Mouse (Mus musculus) stomach, embryonic 15.5 days (tissue): ENCODE results near the gene Dennd6b. TPM values are rescaled to one million over a fixed set of nuclear protein-coding genes. Genes with fewer than 3 reads are reported as not detected.

Experiments used
- ATAC-seq: fragments of 200-750 bp; cut with Nextera tagmentation; 2 replicates; pipeline ENCODE4 v1.8.0; 2017; ENCODE audit warnings: low read depth, moderate number of reproducible peaks, moderate TSS enrichment; ENCODE audit not compliant: insufficient read depth, low FRiP score
- H3K27ac ChIP-seq: fragments of 300-500 bp; sonication (generic); 2 replicates; pipeline ENCODE4 v1.5.1; 2015; ENCODE audit warnings: mild to moderate bottlenecking, inconsistent platforms
- H3K27me3 ChIP-seq: fragments of 300-500 bp; sonication (generic); replicated peaks from 2 replicates; pipeline ENCODE4 v1.6.1; 2015; ENCODE audit warnings: inconsistent platforms
- H3K36me3 ChIP-seq: fragments of 300-500 bp; sonication (generic); 2 replicates; pipeline ENCODE4 v1.6.1; 2015; ENCODE audit warnings: inconsistent platforms
- H3K4me1 ChIP-seq: fragments of 300-500 bp; sonication (generic); 2 replicates; pipeline ENCODE4 v1.6.1; 2015; ENCODE audit warnings: inconsistent platforms
- H3K4me2 ChIP-seq: fragments of 300-500 bp; sonication (generic); 2 replicates; pipeline ENCODE4 v1.6.1; 2015; ENCODE audit warnings: mild to moderate bottlenecking, inconsistent platforms
- H3K4me3 ChIP-seq: fragments of 300-500 bp; sonication (generic); replicated peaks from 2 replicates; pipeline ENCODE4 v1.5.1; 2015; ENCODE audit warnings: inconsistent platforms
- H3K9ac ChIP-seq: fragments of 300-500 bp; sonication (generic); 2 replicates; pipeline ENCODE4 v1.6.1; 2015; ENCODE audit warnings: inconsistent platforms
- H3K9me3 ChIP-seq: fragments of 300-500 bp; sonication (generic); 2 replicates; pipeline ENCODE4 v1.6.1; 2016; ENCODE audit warnings: inconsistent platforms
- WGBS: fragments of 180-500 bp; shearing (Covaris S2); methylation state at CpG from one replicate; pipeline ENCODE4 v1.1.7; 2015; 5-methylcytosine and 5-hydroxymethylcytosine counted together
- polyA plus RNA-seq: library from polyadenylated mRNA; unstranded; fragments of >200 nt; fragmentation: Nextera tagmentation; extraction: Ambion mirVana; gene quantifications from 2 replicates; pipeline ENCODE4 v1.2.1, GENCODE M21; 2015

The Dennd6b gene
- polyA plus RNA-seq, 1 experiment from 2014 or later: 12.5 TPM

GRCm38 (mm10) chr15:89172276-89172935, 23.9 kb downstream of the Dennd6b start:
- WGBS: 45% methylated on average over 17 of the region's 17 CpGs

DNA sequence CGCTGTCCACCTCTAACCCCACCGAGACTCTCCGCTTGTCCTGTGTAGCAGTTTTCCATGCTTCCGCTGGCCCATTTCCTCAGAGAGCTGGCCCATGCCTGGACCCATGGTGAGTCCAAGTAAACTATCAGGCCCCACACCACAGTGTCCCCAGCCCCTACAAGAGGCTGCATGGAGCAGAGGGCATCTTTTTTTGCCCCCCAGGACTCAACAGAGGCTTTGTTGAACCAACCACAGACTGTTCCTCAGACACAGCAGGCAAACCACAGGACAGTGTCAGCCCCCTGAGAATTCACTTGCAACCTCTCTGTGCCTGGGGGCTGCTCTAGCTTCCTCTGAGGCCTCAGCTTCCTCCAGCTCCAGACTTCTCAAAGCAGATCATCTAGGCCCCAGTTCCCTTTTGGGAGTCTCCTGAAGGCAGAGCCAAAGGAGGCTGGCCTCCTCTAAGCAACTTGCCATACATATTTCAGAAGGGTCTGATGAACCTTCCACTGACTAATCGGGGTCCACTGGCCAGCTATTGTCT, 24.7 kb downstream of the Dennd6b start:
- Histone ChIP-seq H3K27ac (no peak overlapping the region), H3K4me2 (no peak overlapping the region), H3K27me3 (no peaks in the 10 kb centered on the region), H3K9me3 (no peaks in the 10 kb centered on the region), H3K36me3 (peaks cover 16% of the 10 kb centered on the region), H3K4me1 (peaks cover 78% of the 10 kb centered on the region), H3K4me3 (no peak overlapping the region), H3K9ac (no peak overlapping the region)
- 83% methylated on average over 5 of the region's 5 CpGs for WGBS
- ATAC-seq: no peak

More at GRCm38 (mm10) chr15:89172276-89172935, 23.9 kb downstream of the Dennd6b start:
- H3K4me3 ChIP-seq: peak overlapping the region; percentile 54
- H3K27ac ChIP-seq: peak overlapping the region; percentile 42; the same call in 1 of the 2 replicates
- H3K27me3 ChIP-seq: no peaks in the 10 kb centered on the region
- H3K4me1 ChIP-seq: peaks cover 86% of the 10 kb centered on the region
- peaks cover 8% of the 10 kb centered on the region for H3K36me3 ChIP-seq
- no peak overlapping the region for H3K9ac ChIP-seq
- peak overlapping the region; percentile 99 for H3K4me2 ChIP-seq
- H3K9me3 ChIP-seq: no peaks in the 10 kb centered on the region
- ATAC-seq: no peak

- WGBS: 32% methylated on average over 3 of the region's 3 CpGs
- H3K9me3 ChIP-seq: no peaks in the 10 kb centered on the region
- H3K4me1 ChIP-seq: peaks cover 64% of the 10 kb centered on the region
- ATAC-seq: no peak
- no peaks in the 10 kb centered on the region for H3K27me3 ChIP-seq
- H3K36me3 ChIP-seq: peaks cover 31% of the 10 kb centered on the region
- H3K27ac ChIP-seq: peak overlapping the region; percentile 74
- no peak overlapping the region for H3K9ac ChIP-seq
- no peak overlapping the region for H3K4me2 ChIP-seq
- no peak overlapping the region for H3K4me3 ChIP-seq
Measured at GRCm38 (mm10) chr15:89170102-89170501, 26.2 kb downstream of the Dennd6b start.

DNA sequence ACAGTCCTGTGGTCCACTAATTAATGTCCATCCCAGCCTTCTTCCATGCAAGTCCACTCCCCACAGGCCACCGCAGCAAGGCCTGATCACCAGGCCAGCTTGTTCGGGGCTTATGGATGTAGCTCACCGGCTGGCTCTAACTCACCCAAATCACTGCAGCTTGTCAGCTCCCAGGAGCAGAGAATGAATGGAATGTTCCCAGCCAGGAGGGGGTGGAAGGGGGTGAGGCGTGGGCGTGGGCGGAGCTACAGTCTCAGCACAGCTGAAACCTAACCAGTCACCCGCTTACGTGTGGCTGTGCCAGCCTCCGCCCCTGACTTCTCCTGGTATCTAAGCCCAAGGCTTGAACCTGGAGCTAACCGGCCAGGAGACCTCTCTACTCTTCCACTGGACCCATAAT, 26.9 kb downstream of the Dennd6b start:
- H3K9me3 ChIP-seq: no peaks in the 10 kb centered on the region
- peaks cover 57% of the 10 kb centered on the region for H3K4me1 ChIP-seq
- ATAC-seq: peak; percentile 77
- H3K9ac ChIP-seq: no peak overlapping the region
- H3K27ac ChIP-seq: peak overlapping the region; percentile 74
- H3K4me3 ChIP-seq: no peak overlapping the region
- H3K27me3 ChIP-seq: no peaks in the 10 kb centered on the region
- H3K36me3 ChIP-seq: peaks cover 37% of the 10 kb centered on the region
- peak overlapping the region; percentile 29 for H3K4me2 ChIP-seq
- WGBS: 13% methylated on average over 10 of the region's 10 CpGs

- Histone ChIP-seq H3K4me3 (no peak overlapping the region), H3K27ac (peak overlapping the region; percentile 74), H3K9me3 (no peaks in the 10 kb centered on the region), H3K36me3 (peaks cover 42% of the 10 kb centered on the region), H3K4me2 (peak overlapping the region; percentile 29), H3K27me3 (no peaks in the 10 kb centered on the region), H3K4me1 (peaks cover 52% of the 10 kb centered on the region), H3K9ac (no peak overlapping the region)
- 39% methylated on average over 10 of the region's 10 CpGs for WGBS
- ATAC-seq: no peak
Measured at GRCm38 (mm10) chr15:89168922-89169321, 27.4 kb downstream of the Dennd6b start.

DNA sequence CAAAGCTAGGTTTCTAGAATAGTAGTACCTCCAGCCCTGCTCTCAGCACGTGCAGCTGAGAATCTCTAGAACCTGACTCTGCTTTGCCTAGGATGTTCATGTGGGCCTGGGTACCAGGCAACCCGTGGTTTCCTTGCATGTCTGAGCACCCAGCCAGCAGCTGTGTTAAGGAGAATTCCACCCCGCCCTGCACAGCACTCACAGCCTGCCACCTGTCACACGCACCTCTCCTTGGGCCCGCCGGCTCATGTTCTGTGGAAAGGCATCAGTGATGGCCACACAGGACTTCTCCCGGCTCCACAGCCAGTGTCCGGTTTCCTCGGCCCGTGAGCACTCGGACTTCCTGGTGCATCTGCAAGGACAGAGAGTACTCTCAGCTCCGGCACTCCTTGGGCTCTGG, 30.8 kb downstream of the Dennd6b start:
- Histone ChIP-seq H3K9me3 (no peaks in the 10 kb centered on the region), H3K9ac (no peak overlapping the region), H3K27ac (no peak overlapping the region), H3K27me3 (no peaks in the 10 kb centered on the region), H3K36me3 (peaks cover 74% of the 10 kb centered on the region), H3K4me3 (no peak overlapping the region), H3K4me2 (no peak overlapping the region), H3K4me1 (peaks cover 21% of the 10 kb centered on the region)
- WGBS: 94% methylated on average over 12 of the region's 12 CpGs
- no peak for ATAC-seq

GRCm38 (mm10) chr15:89161397-89161796, 34.9 kb downstream of the Dennd6b start:
- Histone ChIP-seq H3K4me3 (no peak overlapping the region), H3K4me2 (no peak overlapping the region), H3K27me3 (no peaks in the 10 kb centered on the region), H3K27ac (no peak overlapping the region), H3K9ac (no peak overlapping the region), H3K36me3 (peaks cover 95% of the 10 kb centered on the region), H3K4me1 (0 out of 2 replicates have a peak, but pooled peaks cover 2% of the 10 kb centered on the region), H3K9me3 (no peaks in the 10 kb centered on the region)
- 0 out of 2 replicates have a peak, but pooled peaks have one; percentile 32 for ATAC-seq
- 65% methylated on average over 9 of the region's 9 CpGs for WGBS

DNA sequence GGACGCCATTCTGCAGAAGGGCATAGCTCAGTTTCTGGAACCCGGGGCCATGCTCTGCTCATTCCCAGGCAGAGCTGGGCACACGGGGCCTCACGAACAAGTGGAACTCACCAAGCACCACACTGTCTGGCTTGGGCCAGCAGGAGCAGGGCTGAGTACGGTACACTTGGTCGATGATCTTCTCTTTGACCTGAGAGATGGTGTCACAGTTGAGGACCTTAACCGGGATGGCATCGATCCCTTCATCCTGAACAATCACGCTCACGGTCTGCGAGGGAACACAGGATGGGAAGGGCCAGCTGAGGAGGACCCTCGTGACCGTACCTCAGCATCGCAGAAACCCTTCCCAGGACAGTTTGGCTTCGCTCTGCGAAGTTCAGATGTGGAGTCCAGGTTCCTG, 37.8 kb downstream of the Dennd6b start:
- H3K4me2 ChIP-seq: no peak overlapping the region
- H3K4me3 ChIP-seq: no peak overlapping the region
- ATAC-seq: no peak
- peaks cover 84% of the 10 kb centered on the region for H3K36me3 ChIP-seq
- H3K27ac ChIP-seq: no peak overlapping the region
- 0 out of 2 replicates have a peak, but pooled peaks cover 2% of the 10 kb centered on the region for H3K4me1 ChIP-seq
- no peaks in the 10 kb centered on the region for H3K9me3 ChIP-seq
- no peaks in the 10 kb centered on the region for H3K27me3 ChIP-seq
- WGBS: 94% methylated on average over 16 of the region's 16 CpGs
- no peak overlapping the region for H3K9ac ChIP-seq

DNA sequence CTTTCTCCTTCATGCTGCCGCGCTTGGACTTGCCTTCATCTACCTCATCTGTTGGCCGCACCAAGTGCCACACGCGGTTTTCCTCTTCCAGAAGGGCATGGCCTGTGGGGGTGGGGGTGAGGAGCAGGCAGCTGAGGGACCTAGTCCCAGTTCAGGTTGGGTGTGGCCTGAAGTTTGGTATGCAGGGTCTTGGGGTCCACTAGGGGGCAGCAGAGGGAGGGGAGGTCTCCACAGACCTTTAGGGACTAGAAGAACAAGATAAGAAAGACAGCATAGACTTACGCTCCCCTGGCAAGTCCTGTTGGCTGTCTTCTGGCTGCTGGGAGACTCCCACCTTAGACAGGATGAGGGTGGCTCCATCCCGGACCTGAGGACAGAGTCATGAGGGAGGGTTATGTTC, 38.3 kb downstream of the Dennd6b start:
- Histone ChIP-seq H3K9ac (no peak overlapping the region), H3K9me3 (no peaks in the 10 kb centered on the region), H3K4me2 (no peak overlapping the region), H3K27ac (no peak overlapping the region), H3K27me3 (no peaks in the 10 kb centered on the region), H3K4me3 (no peak overlapping the region), H3K4me1 (0 out of 2 replicates have a peak, but pooled peaks cover 2% of the 10 kb centered on the region), H3K36me3 (peaks cover 79% of the 10 kb centered on the region)
- 0 out of 2 replicates have a peak, but pooled peaks have one; percentile 15 for ATAC-seq
- WGBS: 49% methylated on average over 7 of the region's 7 CpGs

DNA sequence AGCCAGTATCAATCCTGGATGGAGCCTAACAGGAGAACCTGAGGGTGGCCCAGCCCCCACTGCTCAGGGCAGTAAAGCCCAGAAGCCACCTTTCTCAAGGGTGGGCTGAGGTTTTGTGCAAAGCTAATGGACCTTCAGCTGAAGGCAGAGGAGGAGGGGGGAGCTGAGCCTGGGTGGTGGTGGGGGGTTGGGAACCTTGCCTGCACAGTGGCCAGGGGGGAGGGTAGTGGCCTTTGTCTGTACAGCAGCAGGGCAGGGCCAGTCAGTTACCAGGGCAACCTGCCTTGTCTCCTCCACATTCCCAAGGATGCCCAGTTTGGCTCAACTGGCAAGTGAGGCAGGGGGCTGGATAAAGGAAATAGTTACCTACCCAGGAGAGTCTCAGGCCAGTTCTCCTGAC, 44.0 kb downstream of the Dennd6b start:
- Histone ChIP-seq H3K4me2 (no peak overlapping the region), H3K36me3 (peaks cover 26% of the 10 kb centered on the region), H3K27me3 (peaks cover 24% of the 10 kb centered on the region), H3K4me1 (peaks cover 19% of the 10 kb centered on the region), H3K4me3 (no peak overlapping the region), H3K27ac (no peak overlapping the region), H3K9me3 (no peaks in the 10 kb centered on the region), H3K9ac (no peak overlapping the region)
- ATAC-seq: no peak

GRCm38 (mm10) chr15:89150041-89150390, 46.3 kb downstream of the Dennd6b start:
- H3K27ac ChIP-seq: no peak overlapping the region
- H3K9me3 ChIP-seq: no peaks in the 10 kb centered on the region
- H3K4me2 ChIP-seq: peak overlapping the region; percentile 93
- peaks cover 45% of the 10 kb centered on the region for H3K27me3 ChIP-seq
- H3K36me3 ChIP-seq: peaks cover 3% of the 10 kb centered on the region; the same call in 1 of the 2 replicates
- no peak for ATAC-seq
- WGBS: 4% methylated on average over 13 of the region's 13 CpGs
- H3K4me1 ChIP-seq: peaks cover 29% of the 10 kb centered on the region
- H3K4me3 ChIP-seq: peak overlapping the region; percentile 63
- H3K9ac ChIP-seq: no peak overlapping the region; the same call in 1 of the 2 replicates

- Histone ChIP-seq H3K4me1 (peaks cover 29% of the 10 kb centered on the region), H3K36me3 (no peaks in the 10 kb centered on the region), H3K27ac (no peak within 1 kb of the TSS), H3K4me2 (peak within 1 kb of the TSS; percentile 93), H3K4me3 (peak within 1 kb of the TSS; percentile 63), H3K27me3 (peaks cover 50% of the 10 kb centered on the region), H3K9ac (peak within 1 kb of the TSS; percentile 18; the same call in 1 of the 2 replicates), H3K9me3 (no peaks in the 10 kb centered on the region)
- WGBS: 1% methylated on average over 59 of the region's 61 CpGs
- ATAC-seq: peak; percentile 36; the same call in 1 of the 2 replicates
Measured at GRCm38 (mm10) chr15:89149271-89150040, 46.8 kb downstream of the Dennd6b start, which contains the start of gene Mapk11. Mapk11 (minus strand) TSS chr15:89149628.
